In the genomic region with DNA sequence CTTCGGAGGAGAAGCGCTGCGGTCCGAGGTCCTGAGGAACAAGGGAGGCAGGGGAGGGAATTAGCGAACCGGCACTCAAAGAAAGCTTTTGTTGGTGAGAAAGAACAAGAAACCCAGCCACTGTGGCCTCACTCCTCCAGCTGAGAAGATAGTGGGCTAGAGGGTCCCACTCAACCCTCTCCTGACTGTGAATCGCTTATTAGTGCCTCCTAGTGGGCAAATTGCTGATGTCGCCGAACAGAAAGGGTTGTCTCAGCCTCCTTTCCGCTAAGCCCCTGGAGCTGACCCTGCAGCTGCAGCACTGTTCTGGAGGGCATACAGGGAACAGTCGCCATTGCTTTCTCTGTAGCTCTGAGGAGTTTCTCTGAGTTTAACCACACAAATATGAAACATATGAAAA, we compare ENCODE assay signal across 8 mouse cellular contexts. TPM values are rescaled to one million over a fixed set of nuclear protein-coding genes. Genes with fewer than 3 reads are reported as not detected.
DNase-seq lines count a peak whose midpoint lies in the region; ATAC-seq and TF ChIP-seq lines count a peak whose summit lies in the region.

No protein-coding gene starts in this region.

- no peaks in the 10 kb centered on the region for H3K36me3 ChIP-seq in heart, embryonic 12.5 days
- no peaks in the 10 kb centered on the region for H3K36me3 ChIP-seq in kidney, postnatal 0 days (ENCODE audit: insufficient read depth, low read length)
- H3K36me3 ChIP-seq in macrophage (ENCODE audit: inconsistent target): no peaks in the 10 kb centered on the region
- no peaks in the 10 kb centered on the region for H3K36me3 ChIP-seq in splenic B cell, adult 2 months (ENCODE audit: control insufficient read depth, insufficient read depth, low read length, poor library complexity, severe bottlenecking)

- peaks cover 3% of the 10 kb centered on the region; the same call in 1 of the 2 replicates for H3K4me1 ChIP-seq in heart, embryonic 12.5 days (replicated peaks)
- no peaks in the 10 kb centered on the region for H3K4me1 ChIP-seq in kidney, postnatal 0 days (replicated peaks; ENCODE audit: insufficient read depth, low read length)

- peak; percentile 92 for DNase-seq in heart, adult 11 months
- no peak for DNase-seq in heart, adult 8-10 months (ENCODE audit: low spot score)
- peak; percentile 30 to 58 for DNase-seq in cerebellum, postnatal 14 days
- DNase-seq in kidney, postnatal 0 days (ENCODE audit: low spot score): peak; percentile 51
- peak; percentile 83 for DNase-seq in splenic B cell, adult 2 months (ENCODE audit: low read depth, low spot score)
- DNase-seq in gastrocnemius, postnatal 10 days: no peak

- 40% methylated on average over 11 of the region's 11 CpGs for WGBS in heart, embryonic 12.5 days
- 43% methylated on average over 11 of the region's 11 CpGs for WGBS in kidney, postnatal 0 days
- WGBS in macrophage (ENCODE audit: missing documents): 59% methylated on average over 11 of the region's 11 CpGs

- H3K4me2 ChIP-seq in heart, embryonic 12.5 days: peak overlapping the region; percentile 56
- peak overlapping the region; percentile 43 for H3K4me2 ChIP-seq in kidney, postnatal 0 days (ENCODE audit: low read length)

- H3K4me3 ChIP-seq in heart, embryonic 12.5 days: peak overlapping the region; percentile 30
- no peak overlapping the region for H3K4me3 ChIP-seq in kidney, postnatal 0 days (replicated peaks; ENCODE audit: low read depth, low read length)
- no peak overlapping the region for H3K4me3 ChIP-seq in macrophage (ENCODE audit: inconsistent target)

- H3K79me2 ChIP-seq in macrophage (ENCODE audit: inconsistent target): no peaks in the 10 kb centered on the region

- no peaks in the 10 kb centered on the region for H3K27me3 ChIP-seq in heart, embryonic 12.5 days (replicated peaks)
- no peaks in the 10 kb centered on the region for H3K27me3 ChIP-seq in kidney, postnatal 0 days (ENCODE audit: insufficient read depth, low read length)
- H3K27me3 ChIP-seq in splenic B cell, adult 2 months (ENCODE audit: control insufficient read depth, insufficient read depth, low read length, poor library complexity, severe bottlenecking): no peaks in the 10 kb centered on the region

- H3K9me3 ChIP-seq in heart, embryonic 12.5 days (replicated peaks): no peaks in the 10 kb centered on the region
- H3K9me3 ChIP-seq in kidney, postnatal 0 days (replicated peaks; ENCODE audit: low read length): no peaks in the 10 kb centered on the region

- ATAC-seq in heart, embryonic 12.5 days (ENCODE audit: insufficient number of reproducible peaks, low FRiP score): no peak
- 0 out of 2 replicates have a peak, but pooled peaks have one; percentile 21 for ATAC-seq in kidney, postnatal 0 days (replicated peaks; ENCODE audit: low FRiP score, low read depth)

- peak overlapping the region; percentile 37 for H3K9ac ChIP-seq in heart, embryonic 12.5 days
- no peak overlapping the region for H3K9ac ChIP-seq in kidney, postnatal 0 days (ENCODE audit: low read depth, low read length)

- TF ChIP-seq CTCF in kidney, postnatal 0 days (IDR thresholded peaks at IDR 0.05; ENCODE audit: low read depth): peak; percentile 52

- H3K27ac ChIP-seq in heart, embryonic 12.5 days (ENCODE audit: poor library complexity, severe bottlenecking): no peak overlapping the region
- H3K27ac ChIP-seq in kidney, postnatal 0 days: no peak overlapping the region
- peak overlapping the region; percentile 95 for H3K27ac ChIP-seq in macrophage

RNA-seq across cellular contexts. Expression of gene Ric1, which starts 21.0 kb away (rescaled TPM):
- 10 to 100 TPM; 17.2 to 19.8 (median 18.8) TPM for total RNA-seq in heart, adult 8-10 months (2022)
- 7.5 and 8.4 TPM in 2 replicates for polyA plus RNA-seq in heart, embryonic 12.5 days (2016; fragmentation: Nextera tagmentation; extraction: Ambion mirVana)
- polyA plus RNA-seq in kidney, postnatal 0 days (2015; fragmentation: Nextera tagmentation; extraction: Ambion mirVana): 13.5 and 13.6 TPM in 2 replicates
- 100 to 1,000 TPM; 142 to 734 (median 245) TPM for total RNA-seq in macrophage (2018; cell fraction: chromatin; rRNA removed)
- total RNA-seq in macrophage (2018; cell fraction: cytosol; rRNA removed): 10 to 100 TPM; 30.8 to 76.6 (median 44.6) TPM
- 100 to 1,000 TPM in 25 of 26 experiments, 10 to 100 TPM in 1; 86.3 to 557 (median 248) TPM for total RNA-seq in macrophage (2018; cell fraction: nucleus; rRNA removed)
- polyA plus RNA-seq in macrophage (2018): 11.9 to 21.2 TPM (median 19.1 TPM) in 3 replicates
- 10 to 100 TPM; 28.8 to 36.9 TPM for total RNA-seq in gastrocnemius, postnatal 10 days (2021)

Comparison
In these comparisons a context has a peak if more than half of its experiments do, and no peak if none do; other contexts are left out.
1. DNase-seq: peak in heart, adult 11 months (single experiment), cerebellum, postnatal 14 days (2 of 2), kidney, postnatal 0 days (single experiment) and splenic B cell, adult 2 months (single experiment); none in heart, adult 8-10 months (single experiment) and gastrocnemius, postnatal 10 days (single experiment).